In genomic region chr1:5461511-5461910, GRCm38 (mm10) we compare ENCODE assay signal across 5 mouse cellular contexts.
A peak's percentile ranks its signal among the peaks of the same experiment; 100 is the strongest.
DNase-seq lines count a peak whose midpoint lies in the region; TF ChIP-seq lines count a peak whose summit lies in the region.
"Not testable (repeated sequence)": the region's sequence is repeated elsewhere in the genome, so short reads cannot be mapped to it uniquely, and the experiment has no call there.

No protein-coding gene starts in this region.

- in situ Hi-C loops in ES-E14 (cut with MboI; ENCODE audit: low sequenced_read_pairs in 2 of 2, unreplicated experiment in 2 of 2), result not testable (repeated sequence)

- not testable (repeated sequence) for H3K27me3 ChIP-seq in ES-Bruce4 (ENCODE audit: control insufficient read depth, insufficient read depth, low read length, poor library complexity, severe bottlenecking)

- H3K27ac ChIP-seq in ES-Bruce4 (ENCODE audit: insufficient read depth, low read length) (peak overlapping the region; percentile 31; the same call in 1 of the 2 replicates), ES-E14 (ENCODE audit: insufficient read depth, low read depth, low read length, poor library complexity, severe bottlenecking) (peak overlapping the region; percentile 67; the same call in 1 of the 2 replicates)

- H3K9me3 ChIP-seq in ES-Bruce4 (replicated peaks; ENCODE audit: control insufficient read depth, insufficient read depth, low read length, poor library complexity, severe bottlenecking), result peaks cover 13% of the 10 kb centered on the region
- not testable (repeated sequence) for H3K9me3 ChIP-seq in ES-E14 (ENCODE audit: control insufficient read depth, insufficient read depth, low read depth, low read length)

- not testable (repeated sequence) for TF ChIP-seq EP300 in ES-Bruce4 (IDR thresholded peaks at IDR 0.05; ENCODE audit: insufficient read depth, low read depth, low read length)

- not testable (repeated sequence) for H3K4me1 ChIP-seq in ES-Bruce4 (ENCODE audit: control insufficient read depth, insufficient read depth, low read length); ES-E14 (ENCODE audit: control insufficient read depth in 2 of 2, insufficient read depth in 2 of 2, low read length in 2 of 2, poor library complexity in 1 of 2)

- not testable (repeated sequence) for H3K9ac ChIP-seq in ES-Bruce4 (ENCODE audit: low read depth, poor library complexity, severe bottlenecking); ES-E14 (ENCODE audit: insufficient read depth, low read depth, low read length, poor library complexity, severe bottlenecking)

- not testable (repeated sequence) for H3K4me3 ChIP-seq in ES-Bruce4 (ENCODE audit: low read depth, low read length); ES-E14 (ENCODE audit: insufficient read depth in 1 of 2, low read depth in 1 of 2, low read length in 2 of 2, poor library complexity in 1 of 2, severe bottlenecking in 1 of 2)

- not testable (repeated sequence) for TF ChIP-seq POLR2A in ES-Bruce4 (IDR thresholded peaks at IDR 0.05; ENCODE audit: insufficient read depth, low read length)

- TF ChIP-seq CTCF in ES-Bruce4 (IDR thresholded peaks at IDR 0.05; ENCODE audit: low read depth, low read length), result not testable (repeated sequence)

- peak; percentile 60 for DNase-seq in ES-CJ7 (ENCODE audit: low read depth, low spot score)
- not testable (repeated sequence) for DNase-seq in ES-E14 (ENCODE audit: low read depth, low spot score)
- peak; percentile 65 for DNase-seq in R1 (ENCODE audit: low read depth, low spot score)
- DNase-seq in ZHBTc4 (ENCODE audit: low read depth, low spot score), result peak; percentile 53

- not testable (repeated sequence) for H3K36me3 ChIP-seq in ES-Bruce4 (ENCODE audit: control insufficient read depth, insufficient read depth, low read length, poor library complexity, severe bottlenecking); ES-E14 (ENCODE audit: control insufficient read depth, insufficient read depth, low read length, poor library complexity, severe bottlenecking)
